Mouse (Mus musculus): ENCODE data around the gene Aif1l. TPM values are rescaled to one million over a fixed set of nuclear protein-coding genes. Genes with fewer than 3 reads are reported as not detected.

Gene Aif1l
- polyA plus RNA-seq (2012; rRNA removed): 0.98 and 1.2 TPM in 2 replicates

DNA sequence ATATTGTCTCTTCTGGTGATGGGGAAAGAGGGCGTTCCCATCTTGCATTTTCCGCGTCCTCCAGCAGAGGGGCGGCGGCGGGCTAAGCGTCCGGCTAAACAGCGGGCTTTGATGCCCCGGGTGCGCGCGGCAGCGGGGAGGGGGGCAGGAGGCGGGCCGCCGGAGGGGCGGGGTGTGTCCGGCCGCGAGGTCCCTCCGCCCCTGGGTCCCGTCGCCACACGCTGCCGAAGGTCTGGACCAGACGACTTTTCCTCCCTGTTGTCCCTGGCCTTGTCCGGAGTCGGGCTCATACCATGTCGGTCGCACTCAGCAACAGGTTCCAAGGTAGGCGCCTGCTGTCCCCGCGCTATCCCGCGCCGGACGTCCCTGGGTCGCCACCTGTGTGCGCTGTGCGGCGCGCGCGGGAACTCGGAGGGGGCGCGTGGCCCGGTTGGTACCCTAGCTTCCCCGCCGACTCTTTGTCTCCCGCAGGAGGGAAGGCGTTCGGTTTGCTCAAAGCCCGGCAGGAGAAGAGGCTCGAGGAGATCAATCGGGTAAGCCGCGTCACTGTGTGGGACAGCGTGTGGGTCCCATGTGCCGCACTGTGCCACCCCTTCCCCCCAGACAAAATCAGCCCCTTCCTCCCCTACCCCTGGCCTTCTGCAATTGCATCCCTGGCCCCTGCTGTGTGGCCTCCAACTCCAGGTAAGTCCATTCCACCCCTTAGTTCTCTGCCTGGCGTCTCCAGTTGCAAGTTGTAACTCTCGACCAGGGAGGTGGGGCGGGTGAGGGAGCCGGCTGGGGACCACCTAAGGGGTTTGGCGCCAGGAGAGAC is at the start of gene Aif1l:
Gene Aif1l (plus strand): TSS at position 82 of the 814 bp plus-strand sequence.

DNA sequence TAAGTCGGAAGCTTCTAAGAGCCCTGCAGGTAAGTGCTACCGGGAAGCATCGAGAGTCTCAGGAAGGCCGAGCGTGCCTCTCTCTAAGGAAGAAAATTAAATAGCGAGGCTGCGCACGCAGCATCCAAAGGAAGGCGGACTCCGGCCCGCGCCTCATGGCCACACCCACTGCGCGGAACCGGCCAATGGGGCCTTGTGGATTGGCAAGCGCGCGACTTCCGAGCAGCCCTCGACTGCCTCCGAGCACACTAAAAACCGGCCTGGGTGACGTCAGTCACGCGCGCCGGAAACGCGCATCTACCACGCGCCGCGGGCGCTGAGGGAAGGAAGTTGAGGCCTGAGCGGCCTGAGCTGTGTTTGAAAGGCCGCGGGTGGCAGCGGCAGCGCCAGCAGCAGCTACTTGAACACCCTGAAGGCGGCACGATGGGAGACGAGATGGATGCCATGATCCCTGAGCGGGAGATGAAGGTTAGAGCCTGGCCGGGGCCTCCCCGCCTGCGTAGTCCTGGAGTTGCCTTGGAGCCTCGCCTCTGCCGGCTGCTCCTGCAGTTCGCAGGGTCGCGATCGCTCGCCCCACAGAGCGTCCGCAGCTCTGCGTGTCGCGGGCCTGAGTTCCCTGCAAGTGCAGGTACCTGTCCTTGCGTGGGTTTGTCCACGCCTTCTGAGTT is 24.3 kb downstream of the Aif1l start, which contains the start of gene Nup214:
Gene Nup214 (plus strand): TSS at position 296 of the 668 bp plus-strand sequence.

Other genes starting within 250 kb of the Aif1l start
- gene Qrfp, start 139.6 kb upstream of the Aif1l start, polyA plus RNA-seq (2012; rRNA removed): 0.01 TPM in 2 replicates
- not detected in 2 replicates for gene Fibcd1, start 104.1 kb upstream of the Aif1l start, polyA plus RNA-seq (2012; rRNA removed)
- gene Lamc3, start 62.8 kb upstream of the Aif1l start, polyA plus RNA-seq (2012; rRNA removed): 0.01 and 0.02 TPM in 2 replicates
- gene Nup214, start 24.3 kb downstream of the Aif1l start, polyA plus RNA-seq (2012; rRNA removed): 12.4 and 14.1 TPM in 2 replicates
- 7.0 and 8.5 TPM in 2 replicates for gene Fam78a, start 134.7 kb downstream of the Aif1l start, polyA plus RNA-seq (2012; rRNA removed)
- 1.2 TPM in 2 replicates for gene Plpp7, start 145.4 kb downstream of the Aif1l start, polyA plus RNA-seq (2012; rRNA removed)
- gene Prrc2b, start 200.9 kb downstream of the Aif1l start, polyA plus RNA-seq (2012; rRNA removed): 6.6 and 7.7 TPM in 2 replicates

All from liver, embryonic 14 days (tissue).